Mouse (Mus musculus) embryonic stem cell, embryonic (primary cell): Measurements from ENCODE around the gene Nmt1.

Source experiments
- CTCF ChIA-PET, 4 experiments: fragments of 300-600 bp in 2 of 4; fragments of 350-600 bp in 2 of 4; sonication (Branson Sonifier 250); formaldehyde crosslinking; loops; one replicate each; lab custom pipeline; 2022; ENCODE audit warnings: inconsistent platforms in 2 of 4; lab: Charles Lee
- POLR2A ChIA-PET, 4 experiments: fragments of 300-600 bp in 2 of 4; fragments of 350-600 bp in 2 of 4; sonication (Branson Sonifier 250); formaldehyde crosslinking; loops; one replicate each; lab custom pipeline; 2022; ENCODE audit warnings: antibody characterized with exemption in 4 of 4, inconsistent platforms in 1 of 4; lab: Charles Lee

The Nmt1 gene

GRCm38 (mm10) chr11:103113005-103113404, 85.0 kb downstream of the Nmt1 start:
- CTCF ChIA-PET = interaction anchor here (0.7 to 2.9 kb wide), 8 partner anchors 10 to 48 kb away, joined by 3 to 46 read pairs (median 6); partner anchors contain the start of genes Acbd4 (in 1 of the 4), Hexim2 (in 1 of the 4) and Plcd3 (in 1 of the 4)
- POLR2A ChIA-PET = interaction anchor here (0.7 to 21.5 kb wide), 27 partner anchors 9 to 1177 kb away, joined by 3 to 2603 read pairs (median 7); partner anchors contain the start of genes Hexim2 (in 4 of the 4), Acbd4 (in 3 of the 4), Plcd3 (in 3 of the 4) and Fmnl1 (in 1 of the 4)

- POLR2A ChIA-PET = interaction anchor here (0.5 to 21.5 kb wide), 52 partner anchors 10 to 1486 kb away, joined by 3 to 2603 read pairs (median 10); partner anchors contain the start of genes Hexim2 (in 4 of the 4), Acbd4 (in 3 of the 4), Plcd3 (in 3 of the 4) and Ccdc103 (in 1 of the 4)
- CTCF ChIA-PET = interaction anchor here in 3 of 4 experiments (0.7 to 4.5 kb wide), 7 partner anchors 11 to 123 kb away, joined by 3 to 68 read pairs (median 17); partner anchors contain the start of genes Acbd4 (in 2 of the 3), Hexim2 (in 2 of the 3) and Plcd3 (in 2 of the 3)
Observed at GRCm38 (mm10) chr11:103113771-103114170, 85.8 kb downstream of the Nmt1 start.

DNA sequence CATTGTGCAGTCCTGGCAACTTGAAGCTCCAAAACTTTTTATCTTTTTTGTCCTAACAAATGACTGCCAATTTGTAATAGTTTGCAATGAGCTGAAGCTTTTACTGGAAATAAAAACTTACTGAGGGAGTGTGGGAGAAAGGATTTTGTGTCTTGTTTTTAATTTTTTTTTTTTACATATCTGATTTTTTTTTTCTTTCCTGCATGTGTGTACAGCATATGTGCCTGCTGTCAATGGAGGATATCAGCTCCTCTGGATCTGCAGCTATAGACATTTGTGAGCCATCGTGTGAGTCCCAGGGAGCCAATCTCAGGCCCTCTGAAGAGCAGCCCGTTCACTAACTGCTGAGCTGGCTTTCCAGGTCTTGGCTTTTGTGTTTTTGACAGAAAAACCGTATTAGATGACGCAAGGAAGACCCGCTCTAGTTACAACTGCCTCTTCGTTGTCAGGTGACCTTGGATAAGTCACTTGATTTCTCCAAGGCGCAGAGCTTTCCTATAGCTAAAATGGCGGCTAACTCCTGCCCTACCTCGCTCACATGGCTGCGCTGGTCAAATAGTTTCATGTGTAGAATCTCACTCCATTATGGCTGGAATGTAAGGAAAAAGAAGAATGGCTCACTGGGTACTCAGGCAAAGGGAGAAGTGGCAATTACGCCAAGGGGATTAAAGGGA, 86.4 kb downstream of the Nmt1 start:
- CTCF ChIA-PET = interaction anchor here in 3 of 4 experiments (0.7 to 4.5 kb wide), 9 partner anchors 11 to 122 kb away, joined by 3 to 68 read pairs (median 13); partner anchors contain the start of genes Hexim2 (in 3 of the 3), Acbd4 (in 2 of the 3) and Plcd3 (in 2 of the 3)

DNA sequence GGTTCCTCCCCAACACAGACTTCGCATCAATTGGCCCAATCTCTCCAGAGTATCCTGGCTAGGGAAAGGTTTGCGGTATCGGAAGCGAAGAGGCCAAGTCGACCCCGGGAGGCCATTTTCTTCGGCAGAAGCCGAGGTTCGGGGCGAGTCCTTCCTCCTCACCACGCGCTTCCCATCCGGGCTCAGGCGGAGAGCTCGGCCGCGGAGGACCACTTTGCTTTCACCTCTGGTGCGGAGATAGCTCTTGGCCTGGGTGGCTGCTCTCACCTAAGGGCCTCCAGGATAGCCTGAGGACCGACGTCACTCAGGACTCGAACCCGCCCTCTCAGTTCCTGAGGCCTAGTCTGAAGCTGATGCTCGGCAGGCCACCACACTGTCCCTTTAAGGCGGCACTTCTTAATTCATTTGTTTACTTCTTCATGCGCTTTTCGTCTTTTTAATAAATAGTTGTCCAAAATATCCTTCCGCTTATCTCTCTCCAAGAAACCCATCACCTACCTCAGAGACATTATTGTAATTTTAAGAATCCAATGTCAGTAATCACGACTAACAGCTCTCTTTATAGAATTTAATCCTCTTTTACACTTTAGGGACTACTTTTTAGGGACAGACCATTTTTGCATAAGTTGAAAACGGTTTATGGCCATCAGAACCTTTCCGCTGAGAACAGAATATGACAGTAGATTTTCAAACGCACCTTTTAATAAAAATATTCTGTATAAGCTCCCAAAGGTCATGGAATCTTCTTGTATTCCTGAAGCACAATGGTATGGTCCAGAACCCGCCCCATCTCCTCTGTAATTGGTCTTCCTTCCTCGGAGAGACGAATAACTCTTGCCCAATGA, 87.4 kb downstream of the Nmt1 start:
- ChIA-PET POLR2A (interaction anchor here (0.5 to 21.5 kb wide), 302 partner anchors 8 to 1743 kb away, joined by 3 to 2603 read pairs (median 4); partner anchors contain the start of genes Acbd4 (in 4 of the 4), Hexim2 (in 4 of the 4), Plcd3 (in 4 of the 4) and Dcakd (in 3 of the 4)), CTCF (interaction anchor here (0.6 to 4.5 kb wide), 30 partner anchors 9 to 1175 kb away, joined by 3 to 68 read pairs (median 4); partner anchors contain the start of genes Acbd4 (in 3 of the 4), Hexim2 (in 3 of the 4), Plcd3 (in 3 of the 4) and Tmub2 (in 1 of the 4))

More for the DNA sequence above, 86.4 kb downstream of the Nmt1 start:
- POLR2A ChIA-PET = interaction anchor here (0.5 to 21.5 kb wide), 106 partner anchors 10 to 1487 kb away, joined by 3 to 2603 read pairs (median 8); partner anchors contain the start of genes Acbd4 (in 4 of the 4), Hexim2 (in 4 of the 4), Plcd3 (in 4 of the 4) and Dcakd (in 3 of the 4)

- CTCF ChIA-PET = interaction anchor here (0.6 to 4.5 kb wide), 30 partner anchors 10 to 1174 kb away, joined by 3 to 68 read pairs (median 4); partner anchors contain the start of genes Acbd4 (in 3 of the 4), Hexim2 (in 3 of the 4), Plcd3 (in 3 of the 4) and Tmub2 (in 1 of the 4)
- POLR2A ChIA-PET = interaction anchor here (0.6 to 21.5 kb wide), 301 partner anchors 9 to 1937 kb away, joined by 3 to 2603 read pairs (median 4); partner anchors contain the start of genes Acbd4 (in 4 of the 4), Hexim2 (in 4 of the 4), Kif18b (in 4 of the 4) and Plcd3 (in 4 of the 4)
Observed at GRCm38 (mm10) chr11:103116008-103116818, 88.2 kb downstream of the Nmt1 start, which contains the start of gene Hexim1. Hexim1 (plus strand) TSS chr11:103116231.

DNA sequence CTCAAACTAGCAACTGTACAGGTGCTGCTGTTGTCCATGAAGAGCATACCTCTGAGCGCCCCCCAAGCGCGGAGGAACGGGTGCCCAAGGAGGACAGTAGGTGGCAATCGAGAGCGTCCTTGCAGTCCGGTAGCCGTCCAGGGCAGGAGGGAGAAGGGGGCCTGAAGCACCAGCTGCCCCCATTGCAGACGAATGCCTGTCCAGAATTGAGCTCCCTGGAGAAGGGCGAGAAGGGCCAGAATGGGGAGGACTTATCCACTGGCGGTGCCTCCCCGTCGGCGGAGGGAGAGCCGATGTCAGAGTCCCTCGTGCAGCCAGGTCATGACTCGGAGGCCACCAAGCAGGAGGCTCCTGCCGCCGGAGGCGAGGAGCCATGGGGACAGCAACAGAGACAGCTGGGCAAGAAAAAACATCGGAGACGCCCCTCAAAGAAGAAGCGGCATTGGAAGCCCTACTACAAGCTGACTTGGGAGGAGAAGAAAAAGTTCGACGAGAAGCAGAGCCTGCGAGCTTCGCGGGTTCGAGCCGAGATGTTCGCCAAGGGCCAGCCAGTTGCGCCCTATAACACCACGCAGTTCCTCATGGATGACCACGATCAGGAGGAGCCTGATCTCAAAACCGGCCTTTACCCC, 89.1 kb downstream of the Nmt1 start:
- ChIA-PET POLR2A (interaction anchor here (0.5 to 21.5 kb wide), 55 partner anchors 13 to 1938 kb away, joined by 3 to 2603 read pairs (median 7); partner anchors contain the start of genes Hexim2 (in 4 of the 4), Acbd4 (in 3 of the 4), Plcd3 (in 3 of the 4) and Map3k14 (in 2 of the 4)), CTCF (interaction anchor here in 3 of 4 experiments (0.6 to 4.5 kb wide), 12 partner anchors 13 to 1173 kb away, joined by 3 to 68 read pairs (median 6); partner anchors contain the start of genes Acbd4 (in 1 of the 3), Hexim2 (in 1 of the 3), Plcd3 (in 1 of the 3) and Tmub2 (in 1 of the 3))

DNA sequence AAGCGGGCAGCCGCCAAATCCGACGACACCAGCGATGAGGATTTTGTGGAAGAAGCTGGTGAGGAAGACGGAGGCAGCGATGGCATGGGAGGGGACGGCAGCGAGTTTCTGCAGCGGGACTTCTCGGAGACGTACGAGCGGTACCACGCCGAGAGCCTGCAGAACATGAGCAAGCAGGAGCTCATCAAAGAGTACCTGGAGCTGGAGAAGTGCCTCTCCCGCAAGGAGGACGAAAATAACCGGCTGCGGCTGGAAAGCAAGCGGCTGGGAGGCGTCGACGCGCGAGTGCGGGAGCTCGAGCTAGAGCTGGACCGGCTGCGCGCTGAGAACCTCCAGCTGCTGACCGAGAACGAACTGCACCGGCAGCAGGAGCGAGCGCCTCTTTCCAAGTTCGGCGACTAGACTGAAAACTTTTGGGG, 89.6 kb downstream of the Nmt1 start:
- POLR2A ChIA-PET = interaction anchor here (0.5 to 21.5 kb wide), 43 partner anchors 9 to 514 kb away, joined by 3 to 2603 read pairs (median 7); partner anchors contain the start of genes Hexim2 (in 4 of the 4), Acbd4 (in 3 of the 4), Plcd3 (in 3 of the 4) and Map3k14 (in 2 of the 4)
- CTCF ChIA-PET = interaction anchor here in 3 of 4 experiments (0.6 to 4.5 kb wide), 12 partner anchors 13 to 377 kb away, joined by 3 to 68 read pairs (median 6); partner anchors contain the start of genes Acbd4 (in 1 of the 3), Hexim2 (in 1 of the 3) and Plcd3 (in 1 of the 3)
